Mouse (Mus musculus): Measurements from ENCODE around the gene Zfp872.

- TF ChIP-seq CTCF (IDR thresholded peaks at IDR 0.05), result no peak
- TF ChIP-seq POLR2A (IDR thresholded peaks at IDR 0.05; ENCODE audit: insufficient read depth, low read depth, low read length), result no peak
- no peak for TF ChIP-seq EP300 (IDR thresholded peaks at IDR 0.05; ENCODE audit: insufficient read depth, low read depth, low read length)
Observed at GRCm38 (mm10) chr9:22196412-22196811, 8.5 kb downstream of the Zfp872 start.
